Mouse (Mus musculus) CH12.LX (cell line): ENCODE results near the gene Ptx3.

Experiments
- CHD2 ChIP-seq: IDR thresholded peaks from 2 replicates; pipeline ENCODE4 v1.6.1; 2011; ENCODE audit warnings: low read length, improper control_type of control experiment
- CTCF ChIP-seq, 2 experiments: IDR thresholded peaks in 1 of 2; conservative IDR thresholded peaks in 1 of 2; 2 replicates each; pipeline ENCODE4 v1.5.1; 2011 to 2012; ENCODE audit warnings: low read depth in 2 of 2, low read length in 2 of 2, improper control_type of control experiment in 1 of 2, inconsistent platforms in 1 of 2, mild to moderate bottlenecking in 1 of 2, moderate library complexity in 1 of 2
- E2F4 ChIP-seq: IDR thresholded peaks from 2 replicates; pipeline ENCODE4 v1.6.1; 2011; ENCODE audit warnings: low read depth, low read length, improper control_type of control experiment; ENCODE audit not compliant: insufficient replicate concordance
- MAZ ChIP-seq: IDR thresholded peaks from 2 replicates; pipeline ENCODE4 v1.6.1; 2012; ENCODE audit warnings: low read depth, mild to moderate bottlenecking, inconsistent platforms, low read length, improper control_type of control experiment, moderate library complexity

DNA sequence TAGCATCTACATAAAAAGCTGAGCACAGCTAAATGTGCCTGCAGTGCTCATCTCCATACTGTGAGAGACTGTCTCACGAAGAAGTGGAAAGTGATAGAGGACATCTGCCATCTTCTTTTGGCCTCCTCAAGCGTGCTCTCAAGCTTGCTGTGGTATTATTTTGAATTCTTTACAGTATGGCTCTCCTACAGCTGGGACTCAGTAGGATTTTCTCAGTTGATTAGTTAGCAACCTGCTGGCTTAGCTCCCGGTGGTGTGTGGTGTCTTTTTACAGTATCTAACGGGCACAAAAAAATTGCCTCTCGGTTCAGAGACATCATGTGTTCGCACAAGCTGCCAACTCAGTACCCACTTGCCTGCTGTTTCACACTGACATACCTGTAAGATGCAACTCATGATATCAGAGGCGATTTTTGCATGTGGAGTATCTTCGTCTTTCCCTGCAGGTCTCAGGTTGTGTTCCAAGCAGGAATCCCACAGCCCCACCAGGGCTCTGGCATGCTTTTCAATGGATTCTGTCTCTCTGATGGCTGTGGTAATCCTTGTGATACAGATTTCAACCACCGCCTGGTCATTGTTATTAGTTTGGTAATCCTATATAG lies 34.9 kb downstream of the Ptx3 start:
- no peak for TF ChIP-seq CHD2
- no peak for TF ChIP-seq CTCF (conservative IDR thresholded peaks at IDR 0.05 in 1 of 2, IDR thresholded peaks at IDR 0.05 in 1 of 2; ENCODE audit: low read depth in 2 of 2, low read length in 2 of 2)
- no peak for TF ChIP-seq E2F4
- TF ChIP-seq MAZ = no peak
